In genomic region chr13:21275815-21276550, GRCm38 (mm10) we compare ENCODE assay signal across 7 mouse cellular contexts. TPM values are rescaled to one million over a fixed set of nuclear protein-coding genes. Genes with fewer than 3 reads are reported as not detected.
DNase-seq lines count a peak whose midpoint lies in the region; ATAC-seq lines count a peak whose summit lies in the region.

No protein-coding gene starts in this region.

- H3K27me3 ChIP-seq in forebrain, embryonic 16.5 days (replicated peaks; ENCODE audit: control insufficient read depth, insufficient read depth, low read length), result peaks cover 5% of the 10 kb centered on the region; the same call in 1 of the 2 replicates
- H3K27me3 ChIP-seq in hindbrain, embryonic 13.5 days, result peaks cover 18% of the 10 kb centered on the region

- peak overlapping the region; percentile 63 for H3K4me3 ChIP-seq in forebrain, embryonic 16.5 days (replicated peaks; ENCODE audit: low read length)
- peak overlapping the region; percentile 57 for H3K4me3 ChIP-seq in hindbrain, embryonic 13.5 days

- ATAC-seq in cerebellum, adult (ENCODE audit: insufficient number of reproducible peaks, low FRiP score, low TSS enrichment), result 0 out of 2 replicates have a peak, but pooled peaks have one; percentile 27
- ATAC-seq in forebrain, embryonic 16.5 days, result peak; percentile 84
- ATAC-seq in hindbrain, embryonic 13.5 days (ENCODE audit: low FRiP score), result peak; percentile 78

- H3K4me2 ChIP-seq in forebrain, embryonic 16.5 days (ENCODE audit: low read length), result peak overlapping the region; percentile 67
- peak overlapping the region; percentile 66 for H3K4me2 ChIP-seq in hindbrain, embryonic 13.5 days

- peak overlapping the region; percentile 13; the same call in 1 of the 2 replicates for H3K27ac ChIP-seq in forebrain, embryonic 16.5 days (ENCODE audit: low read length)
- peak overlapping the region; percentile 70; the same call in 1 of the 2 replicates for H3K27ac ChIP-seq in hindbrain, embryonic 13.5 days

- H3K36me3 ChIP-seq in forebrain, embryonic 16.5 days (ENCODE audit: control insufficient read depth, insufficient read depth), result no peaks in the 10 kb centered on the region
- no peaks in the 10 kb centered on the region for H3K36me3 ChIP-seq in hindbrain, embryonic 13.5 days

- WGBS in forebrain, embryonic 16.5 days, result under 1% methylated on average over 25 of the region's 25 CpGs
- WGBS in hindbrain, embryonic 13.5 days, result 0% methylated on average over 25 of the region's 25 CpGs

- no peaks in the 10 kb centered on the region for H3K9me3 ChIP-seq in forebrain, embryonic 16.5 days (ENCODE audit: control insufficient read depth, low read length)
- H3K9me3 ChIP-seq in hindbrain, embryonic 13.5 days, result no peaks in the 10 kb centered on the region

- peak; percentile 66 for DNase-seq in WW6 (ENCODE audit: low read depth, low spot score)
- DNase-seq in layer of hippocampus, postnatal 14 days (ENCODE audit: low spot score in 2 of 2), result peak; percentile 72 to 91
- DNase-seq in lung, postnatal 10 days, result peak; percentile 53
- peak; percentile 93 to 95 for DNase-seq in right cerebral cortex, adult 2 months (ENCODE audit: low spot score in 2 of 2)

- H3K4me1 ChIP-seq in forebrain, embryonic 16.5 days (replicated peaks; ENCODE audit: control insufficient read depth, insufficient read depth, low read length), result peaks cover 6% of the 10 kb centered on the region; the same call in 1 of the 2 replicates
- peaks cover 11% of the 10 kb centered on the region; the same call in 1 of the 2 replicates for H3K4me1 ChIP-seq in hindbrain, embryonic 13.5 days (replicated peaks)

- peak overlapping the region; percentile 67 for H3K9ac ChIP-seq in forebrain, embryonic 16.5 days (replicated peaks; ENCODE audit: low read depth, low read length)
- H3K9ac ChIP-seq in hindbrain, embryonic 13.5 days, result peak overlapping the region; percentile 70

RNA-seq across cellular contexts. Expression of gene Gpx5, which starts 16.5 kb away (rescaled TPM):
- polyA plus RNA-seq in forebrain, embryonic 16.5 days (2015; fragmentation: Nextera tagmentation; extraction: Ambion mirVana), result not detected in 2 replicates
- polyA plus RNA-seq in hindbrain, embryonic 13.5 days (2015; fragmentation: Nextera tagmentation; extraction: Ambion mirVana), result not detected in 2 replicates
- not detected for total RNA-seq in layer of hippocampus, postnatal 14 days (2021)

RNA-seq across cellular contexts. Expression of gene Gpx6, which starts 35.9 kb away (rescaled TPM):
- not detected in 2 replicates for polyA plus RNA-seq in forebrain, embryonic 16.5 days (2015; fragmentation: Nextera tagmentation; extraction: Ambion mirVana)
- polyA plus RNA-seq in hindbrain, embryonic 13.5 days (2015; fragmentation: Nextera tagmentation; extraction: Ambion mirVana), result not detected in 2 replicates
- not detected for total RNA-seq in layer of hippocampus, postnatal 14 days (2021)

Comparison
In these comparisons a context has a peak if more than half of its experiments do, and no peak if none do; other contexts are left out.
1. Peak in every context shown above with its lines: DNase-seq, ATAC-seq, H3K4me3 ChIP-seq and H3K27ac ChIP-seq.
2. ATAC-seq: peak in every context shown above with its lines; median percentile 84 in forebrain, embryonic 16.5 days; 78 in hindbrain, embryonic 13.5 days; 27 in cerebellum, adult.